Mouse (Mus musculus) liver, postnatal 0 days (tissue): ENCODE measurements around the gene Clpx.

Experiments
- CTCF ChIP-seq: sonication (generic); IDR thresholded peaks from 2 replicates; pipeline ENCODE4 v1.5.1; 2016; ENCODE audit warnings: antibody characterized with exemption, low read depth
- EP300 ChIP-seq: IDR thresholded peaks from 2 replicates; pipeline ENCODE4 v1.6.1; 2016; ENCODE audit warnings: antibody characterized with exemption, low read depth, mild to moderate bottlenecking

- TF ChIP-seq CTCF: no peak
- no peak for TF ChIP-seq EP300
Observed at GRCm38 (mm10) chr9:65257218-65257910, 36.7 kb upstream of the Clpx start.
